Mouse (Mus musculus): ENCODE results near the gene Hsd17b12.

Gene Hsd17b12
- long read RNA-seq, experiment 1, transcript Hsd17b12-201 (11 exons, 1,902 nt) = major isoform, 29 of 41 reads
- long read RNA-seq, experiment 1, partial matches to known transcripts = 8 of 41 reads
- long read RNA-seq, experiment 1, other reads (novel, unspliced or antisense) = 4 of 41 reads
- long read RNA-seq, experiment 2, transcript Hsd17b12-201 (11 exons, 1,902 nt) = major isoform, 29 of 34 reads
- long read RNA-seq, experiment 2, partial matches to known transcripts = 4 of 34 reads
- long read RNA-seq, experiment 2, other reads (novel, unspliced or antisense) = 1 of 34 reads

- intact Hi-C loops (cut with DNase I) = loop anchor here (10.0 kb wide), 1 partner anchor 87 kb away; no protein-coding TSS in a partner anchor
These were observed at the start of gene Hsd17b12 for GRCm38 (mm10) chr2:94157592-94158519. Gene Hsd17b12 (minus strand): TSS chr2:94157964.

GRCm38 (mm10) chr2:94184906-94185305 is 27.1 kb upstream of the Hsd17b12 start:
- intact Hi-C loops (cut with DNase I) = no loop called here

GRCm38 (mm10) chr2:94184142-94184541 is 26.4 kb upstream of the Hsd17b12 start:
- intact Hi-C loops (cut with DNase I) = no loop called here

- intact Hi-C loops (cut with DNase I) = no loop called here
These were observed 21.3 kb upstream of the Hsd17b12 start for GRCm38 (mm10) chr2:94179030-94179407.

- intact Hi-C loops (cut with DNase I) = no loop called here
These were observed 20.7 kb upstream of the Hsd17b12 start for GRCm38 (mm10) chr2:94178321-94179029.

- intact Hi-C loops (cut with DNase I) = no loop called here
These were observed 19.5 kb upstream of the Hsd17b12 start for GRCm38 (mm10) chr2:94177294-94177693.

GRCm38 (mm10) chr2:94176381-94176780 is 18.6 kb upstream of the Hsd17b12 start:
- intact Hi-C loops (cut with DNase I) = no loop called here

- intact Hi-C loops (cut with DNase I) = no loop called here
These were observed 15.8 kb upstream of the Hsd17b12 start for GRCm38 (mm10) chr2:94173549-94173948.

GRCm38 (mm10) chr2:94163207-94163606 is 5.4 kb upstream of the Hsd17b12 start:
- intact Hi-C loops (cut with DNase I) = no loop called here

GRCm38 (mm10) chr2:94162141-94162540 is 4.4 kb upstream of the Hsd17b12 start:
- intact Hi-C loops (cut with DNase I) = no loop called here

- intact Hi-C loops (cut with DNase I) = loop anchor here (10.0 kb wide), 1 partner anchor 86 kb away; no protein-coding TSS in a partner anchor
These were observed 738 bp upstream of the Hsd17b12 start for GRCm38 (mm10) chr2:94158520-94158884.

GRCm38 (mm10) chr2:94157051-94157450 is 713 bp downstream of the Hsd17b12 start:
- intact Hi-C loops (cut with DNase I) = loop anchor here (10.0 kb wide), 1 partner anchor 88 kb away; no protein-coding TSS in a partner anchor

GRCm38 (mm10) chr2:94145146-94145542 is 12.6 kb downstream of the Hsd17b12 start:
- intact Hi-C loops (cut with DNase I) = no loop called here

GRCm38 (mm10) chr2:94144520-94145145 is 13.1 kb downstream of the Hsd17b12 start:
- intact Hi-C loops (cut with DNase I) = no loop called here

GRCm38 (mm10) chr2:94141293-94141692 is 16.5 kb downstream of the Hsd17b12 start:
- intact Hi-C loops (cut with DNase I) = no loop called here

GRCm38 (mm10) chr2:94138469-94139390 is 19.0 kb downstream of the Hsd17b12 start:
- intact Hi-C loops (cut with DNase I) = loop anchor here (5.0 kb wide), 1 partner anchor 154 kb away; no protein-coding TSS in a partner anchor

- intact Hi-C loops (cut with DNase I) = loop anchor here (5.0 kb wide), 1 partner anchor 155 kb away; no protein-coding TSS in a partner anchor
These were observed 20.9 kb downstream of the Hsd17b12 start for GRCm38 (mm10) chr2:94136837-94137236.

GRCm38 (mm10) chr2:94128496-94128895 is 29.3 kb downstream of the Hsd17b12 start:
- intact Hi-C loops (cut with DNase I) = no loop called here

GRCm38 (mm10) chr2:94122182-94123041 is 35.4 kb downstream of the Hsd17b12 start:
- intact Hi-C loops (cut with DNase I) = no loop called here

All from adrenal gland (tissue).